Mouse (Mus musculus) T-helper 2 cell (primary cell): Measurements from ENCODE around the gene Ciz1.

ENCODE experiments used
- in situ Hi-C: fragments of 300-600 bp; cut with MboI, MseI; formaldehyde crosslinking; loops from one replicate; pipeline ENCODE4 v1.15.1; 2025; ENCODE audit warnings: high pct_unique_total_duplicates

The Ciz1 gene

GRCm38 (mm10) chr2:32352151-32353006 is at the start of gene Ciz1:
Gene Ciz1 (plus strand): TSS chr2:32352327.
- in situ Hi-C loops: no loop called here

GRCm38 (mm10) chr2:32302952-32303351 is 49.2 kb upstream of the Ciz1 start:
- in situ Hi-C loops: no loop called here

- in situ Hi-C loops: no loop called here
Measured at GRCm38 (mm10) chr2:32304145-32304832, 47.8 kb upstream of the Ciz1 start.

DNA sequence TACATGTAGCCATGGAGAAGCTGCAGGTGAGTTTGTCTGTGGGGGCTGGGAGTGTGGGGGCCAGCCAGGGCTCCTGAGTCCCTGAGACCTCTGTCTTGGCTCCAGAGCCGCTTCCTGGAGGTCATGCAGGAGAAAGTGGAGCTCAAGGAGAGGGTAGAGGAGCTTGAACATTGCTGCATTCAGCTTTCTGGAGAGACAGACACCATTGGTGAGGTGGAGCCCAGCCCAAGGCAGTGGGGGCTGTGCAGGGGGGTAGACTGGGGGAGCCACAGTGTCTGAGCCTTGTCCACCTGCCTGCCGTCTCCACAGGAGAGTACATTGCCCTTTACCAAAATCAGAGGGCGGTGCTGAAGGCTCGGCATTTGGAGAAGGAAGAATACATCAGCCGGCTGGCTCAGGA is 46.5 kb upstream of the Ciz1 start:
- in situ Hi-C loops: no loop called here

DNA sequence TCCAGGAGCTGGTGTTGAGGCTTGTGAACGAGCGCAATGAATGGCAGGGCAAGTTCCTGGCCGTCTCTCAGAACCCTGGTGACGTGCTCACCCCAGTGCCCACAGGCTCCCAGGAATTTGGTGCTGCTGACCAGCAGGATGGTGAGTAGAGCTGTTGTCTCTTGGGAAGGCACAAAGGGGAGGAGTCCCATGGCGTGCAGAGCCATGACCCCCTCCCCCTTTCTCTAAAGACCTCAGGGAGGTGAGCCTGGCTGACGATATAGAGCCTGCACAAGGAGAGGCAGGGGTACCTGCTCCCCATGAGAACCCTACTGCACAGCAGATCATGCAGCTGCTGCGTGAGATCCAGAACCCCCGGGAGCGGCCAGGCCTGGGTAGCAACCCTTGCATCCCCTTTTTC is 46.0 kb upstream of the Ciz1 start:
- in situ Hi-C loops: no loop called here

DNA sequence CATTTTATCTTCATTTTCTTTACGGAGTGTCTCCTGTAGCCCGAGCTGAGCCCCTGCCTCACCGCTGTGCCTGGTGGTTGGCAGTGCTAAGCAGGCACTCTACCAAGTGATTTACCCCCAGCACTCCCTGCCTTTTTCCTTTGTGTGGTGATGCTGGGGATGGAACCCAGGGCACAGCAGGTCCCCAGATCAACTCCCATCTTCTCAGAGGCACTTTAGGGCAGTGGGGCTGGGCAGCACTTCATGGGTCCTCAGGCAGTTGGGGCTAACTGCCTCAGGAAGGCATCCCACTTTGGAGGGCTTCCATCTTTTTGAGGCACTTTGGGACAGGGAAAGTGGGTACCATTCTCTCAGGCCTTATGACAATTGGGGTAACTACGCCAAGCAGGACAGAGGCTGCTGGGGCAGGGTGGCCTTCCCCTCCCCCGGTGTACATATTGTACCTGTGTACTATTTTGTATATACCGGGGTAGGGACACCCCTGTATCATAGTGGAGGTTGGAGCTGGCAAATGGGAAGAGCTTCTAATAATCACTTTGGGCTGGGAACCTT is 44.8 kb upstream of the Ciz1 start:
- in situ Hi-C loops: no loop called here

GRCm38 (mm10) chr2:32307941-32308760 is 44.0 kb upstream of the Ciz1 start:
- in situ Hi-C loops: no loop called here

DNA sequence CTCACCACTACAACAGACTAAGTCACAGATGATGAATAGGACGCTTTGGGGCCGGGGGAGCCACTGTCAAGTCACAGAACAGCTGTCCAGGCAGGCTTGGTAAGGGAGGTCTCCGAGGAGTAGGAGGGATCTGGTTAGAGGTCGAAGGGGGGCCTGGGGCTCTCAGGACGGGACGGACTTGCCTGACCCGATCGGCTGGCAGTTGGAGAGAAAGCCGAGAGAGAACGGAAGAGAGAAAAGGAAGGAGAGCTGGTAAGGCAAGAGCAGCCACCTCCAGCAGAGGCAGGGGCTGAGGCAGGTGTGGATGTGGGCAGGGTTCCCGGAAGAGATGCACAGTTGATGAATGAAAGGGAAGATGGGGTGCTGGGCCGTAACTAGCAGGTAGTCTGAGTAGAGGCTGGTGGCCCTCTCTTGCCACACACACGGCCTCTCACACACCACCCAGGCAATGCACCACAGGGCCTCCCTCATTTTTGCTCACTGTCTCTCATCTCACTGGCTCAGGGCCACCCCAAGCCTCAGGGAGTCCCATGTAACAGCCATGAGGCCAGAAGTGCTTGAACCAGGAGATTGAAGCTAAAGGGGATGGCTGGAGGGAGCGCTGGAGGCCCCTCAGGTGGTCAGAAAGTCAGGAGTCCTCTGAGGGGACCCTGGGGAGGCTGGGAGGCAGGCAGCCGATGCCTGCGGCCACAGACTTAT is 43.1 kb upstream of the Ciz1 start:
- in situ Hi-C loops: no loop called here

GRCm38 (mm10) chr2:32310096-32310845 is 41.9 kb upstream of the Ciz1 start:
- in situ Hi-C loops: no loop called here

DNA sequence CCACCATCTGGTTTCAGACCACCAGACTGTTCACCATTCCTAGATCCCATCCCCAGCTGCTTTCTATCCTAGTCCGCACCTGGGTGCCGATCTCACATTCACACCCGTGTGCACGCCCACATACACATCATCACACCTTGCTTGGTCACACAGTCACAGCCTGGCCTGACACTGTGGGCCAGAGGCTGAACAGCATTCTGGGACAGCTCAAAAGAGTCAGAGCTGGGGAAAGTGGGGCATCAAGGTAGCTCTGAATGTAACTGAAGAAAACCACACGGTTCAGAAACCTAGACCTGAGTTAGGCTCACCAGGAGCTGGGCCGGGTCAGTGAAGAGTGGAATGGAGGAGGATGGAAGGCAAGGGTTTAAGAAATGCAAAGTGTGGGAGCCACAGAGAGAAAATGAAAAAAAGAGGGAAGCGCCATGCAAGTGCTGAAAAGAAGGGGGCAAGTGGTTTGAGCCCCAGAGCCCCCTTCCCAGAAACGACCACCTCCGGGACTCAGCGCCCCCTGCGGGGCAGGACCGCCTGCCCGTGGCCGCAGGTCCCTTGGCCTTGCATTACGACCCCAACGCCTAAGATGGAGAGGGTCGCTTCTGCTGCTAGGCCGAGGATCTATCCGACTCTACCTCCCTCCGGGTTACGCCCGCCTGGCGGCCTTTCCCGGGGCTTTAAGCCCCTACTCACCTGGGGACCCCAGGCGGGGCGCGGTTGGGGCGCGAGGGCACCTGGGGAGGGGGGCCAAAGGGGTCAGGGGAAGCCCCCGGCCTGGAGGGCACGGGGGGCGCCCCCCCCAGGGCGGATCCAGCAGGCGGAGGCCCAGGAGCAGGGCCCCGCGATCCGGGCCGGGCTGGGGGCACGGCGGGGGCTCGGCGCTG is 40.4 kb upstream of the Ciz1 start:
- in situ Hi-C loops: no loop called here

- in situ Hi-C loops: no loop called here
Measured at GRCm38 (mm10) chr2:32312318-32312964, 39.7 kb upstream of the Ciz1 start.

- in situ Hi-C loops: no loop called here
Measured at GRCm38 (mm10) chr2:32314831-32315230, 37.3 kb upstream of the Ciz1 start.

DNA sequence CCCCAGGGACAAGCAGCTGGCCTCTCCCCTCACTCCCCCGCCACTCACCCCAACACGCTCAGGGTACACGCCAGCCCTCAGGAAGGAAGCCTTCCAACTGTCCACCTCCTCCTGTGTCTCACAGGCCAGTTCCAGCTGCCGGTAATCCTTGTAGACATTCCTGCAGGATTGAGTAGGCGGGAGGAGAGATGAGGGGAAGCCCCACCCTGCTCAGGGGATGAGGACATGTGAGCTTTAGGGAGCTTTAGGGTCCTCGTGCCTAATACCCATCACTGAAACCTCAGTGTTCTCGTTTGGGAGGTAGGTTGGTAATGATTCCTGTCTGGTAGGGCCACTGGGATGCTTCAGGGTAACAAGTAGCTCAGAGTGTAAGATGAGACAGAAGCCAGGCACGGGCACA is 36.4 kb upstream of the Ciz1 start:
- in situ Hi-C loops: no loop called here

GRCm38 (mm10) chr2:32316887-32317656 is 35.1 kb upstream of the Ciz1 start:
- in situ Hi-C loops: no loop called here

GRCm38 (mm10) chr2:32317791-32318417 is 34.2 kb upstream of the Ciz1 start:
- in situ Hi-C loops: no loop called here

DNA sequence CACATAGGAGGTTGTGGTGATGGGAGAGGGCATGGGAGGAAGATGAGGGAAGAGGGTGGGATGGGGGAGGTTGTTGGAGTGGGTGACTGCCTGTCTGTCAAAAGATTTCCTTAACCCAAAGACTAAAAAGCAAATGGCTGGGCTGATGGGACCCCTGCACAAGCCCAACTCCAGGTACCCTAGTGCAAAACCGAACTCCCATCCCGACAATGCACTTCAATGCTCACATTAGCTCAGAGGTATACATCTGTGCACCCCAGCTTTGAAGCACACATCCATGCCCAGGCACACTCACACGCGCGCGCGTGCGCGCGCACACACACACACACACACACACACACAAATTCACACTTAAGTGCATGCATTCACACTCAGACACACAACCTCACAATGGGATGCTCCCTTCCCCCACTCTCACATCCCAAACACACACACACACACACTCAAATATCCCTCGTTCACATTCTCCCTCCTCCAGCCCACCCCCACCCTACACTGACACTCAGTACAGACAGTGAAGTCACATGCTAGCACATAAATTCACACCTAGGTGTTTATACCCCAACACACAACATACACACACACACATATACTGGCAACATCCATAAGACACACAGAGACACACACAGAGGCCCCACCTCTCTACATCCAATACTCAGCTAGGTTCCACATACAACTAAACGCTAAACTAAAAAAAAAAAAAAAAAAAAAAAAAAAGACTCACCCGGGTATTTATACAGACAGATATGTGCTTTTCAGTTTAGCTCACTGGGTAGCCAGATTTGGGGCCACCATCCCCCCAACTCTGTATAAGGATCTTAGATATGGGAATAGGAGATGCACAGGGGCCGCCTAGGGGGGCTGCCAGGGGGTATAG is 33.2 kb upstream of the Ciz1 start:
- in situ Hi-C loops: no loop called here
